8 mouse cellular contexts compared by ENCODE assay signal in the genomic region with DNA sequence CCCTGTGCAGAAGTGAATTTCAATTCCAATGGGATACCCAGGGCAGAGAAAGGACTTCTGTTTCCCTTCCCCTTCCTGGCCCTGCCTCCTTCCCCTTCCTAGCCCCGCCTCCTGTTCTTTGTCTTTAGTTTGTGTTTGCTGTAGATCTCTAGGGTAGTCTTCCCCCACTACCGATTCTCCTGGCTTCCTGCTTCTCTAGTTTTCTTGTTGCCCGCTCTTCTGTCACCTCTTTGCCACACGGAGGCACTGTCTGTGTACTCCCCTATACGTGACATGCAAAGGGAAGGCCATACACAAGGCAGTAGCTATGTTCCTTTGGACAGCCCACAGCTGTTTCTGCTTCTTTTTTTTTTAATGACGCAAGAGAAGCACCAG.
A peak's percentile ranks its signal among the peaks of the same experiment; 100 is the strongest.
DNase-seq lines count a peak whose midpoint lies in the region; ATAC-seq and TF ChIP-seq lines count a peak whose summit lies in the region.

No protein-coding gene starts in this region.

- H3K9me3 ChIP-seq in heart, embryonic 10.5 days = no peaks in the 10 kb centered on the region
- no peaks in the 10 kb centered on the region for H3K9me3 ChIP-seq in kidney, postnatal 0 days (replicated peaks; ENCODE audit: low read length)

- H3K4me1 ChIP-seq in kidney, adult 2 months (ENCODE audit: control insufficient read depth, insufficient read depth, low read length) = peaks cover 9% of the 10 kb centered on the region
- H3K4me1 ChIP-seq in heart, embryonic 10.5 days = peaks cover 44% of the 10 kb centered on the region
- peaks cover 22% of the 10 kb centered on the region; the same call in 1 of the 2 replicates for H3K4me1 ChIP-seq in kidney, postnatal 0 days (replicated peaks; ENCODE audit: insufficient read depth, low read length)

- H3K27ac ChIP-seq in kidney, adult 2 months (ENCODE audit: insufficient read depth, low read depth, low read length) = 0 out of 2 replicates have a peak overlapping the region, but pooled peaks have one; percentile 22
- H3K27ac ChIP-seq in heart, embryonic 10.5 days = peak overlapping the region; percentile 75
- peak overlapping the region; percentile 70 for H3K27ac ChIP-seq in kidney, postnatal 0 days

- no peak for TF ChIP-seq POLR2A in kidney, adult 2 months (IDR thresholded peaks at IDR 0.05; ENCODE audit: low read depth, low read length)

- no peak for TF ChIP-seq CTCF in kidney, adult 2 months (conservative IDR thresholded peaks at IDR 0.05; ENCODE audit: insufficient read depth, insufficient read length, low read depth, low read length)
- peak; percentile 59 for TF ChIP-seq CTCF in kidney, postnatal 0 days (IDR thresholded peaks at IDR 0.05; ENCODE audit: low read depth)

- H3K27me3 ChIP-seq in kidney, adult 2 months (replicated peaks; ENCODE audit: control insufficient read depth, insufficient read depth, low read length) = no peaks in the 10 kb centered on the region
- H3K27me3 ChIP-seq in heart, embryonic 10.5 days (ENCODE audit: insufficient read depth, poor library complexity, severe bottlenecking) = no peaks in the 10 kb centered on the region
- H3K27me3 ChIP-seq in kidney, postnatal 0 days (ENCODE audit: insufficient read depth, low read length) = no peaks in the 10 kb centered on the region

- WGBS in kidney, adult 2 months = 54% methylated on average over 6 of the region's 6 CpGs
- 46% methylated on average over 6 of the region's 6 CpGs for WGBS in heart, embryonic 10.5 days
- 37% methylated on average over 6 of the region's 6 CpGs for WGBS in kidney, postnatal 0 days

- DNase-seq in kidney, adult 2 months = peak; percentile 37
- DNase-seq in kidney, adult 11 months = no peak
- DNase-seq in heart, embryonic 10.5 days (ENCODE audit: low spot score) = peak; percentile 74
- peak; percentile 85 for DNase-seq in kidney, postnatal 0 days (ENCODE audit: low spot score)
- peak; percentile 24 for DNase-seq in mesoderm, embryonic 11.5 days (ENCODE audit: low read depth, low spot score)
- no peak for DNase-seq in retina, embryonic 14.5 days (ENCODE audit: low spot score)

- H3K9ac ChIP-seq in kidney, postnatal 0 days (ENCODE audit: low read depth, low read length) = no peak overlapping the region

- peak; percentile 55; the same call in 1 of the 2 replicates for ATAC-seq in kidney, postnatal 0 days (replicated peaks; ENCODE audit: low FRiP score, low read depth)
- ATAC-seq in erythroblast, adult 5-6 weeks (replicated peaks; ENCODE audit: low FRiP score, poor library complexity, severe bottlenecking) = no peak
- no peak for ATAC-seq in activated CD4-positive, CD25-positive, alpha-beta regulatory T cell, adult 4 months

- peaks cover 2% of the 10 kb centered on the region; the same call in 1 of the 2 replicates for H3K36me3 ChIP-seq in kidney, adult 2 months (ENCODE audit: control insufficient read depth, insufficient read depth, low read length)
- H3K36me3 ChIP-seq in heart, embryonic 10.5 days = peaks cover 11% of the 10 kb centered on the region
- H3K36me3 ChIP-seq in kidney, postnatal 0 days (ENCODE audit: insufficient read depth, low read length) = peaks cover 5% of the 10 kb centered on the region; the same call in 1 of the 2 replicates

- H3K4me2 ChIP-seq in kidney, postnatal 0 days (ENCODE audit: low read length) = no peak overlapping the region

- H3K4me3 ChIP-seq in kidney, adult 2 months (ENCODE audit: insufficient read depth, low read depth, low read length) = no peak overlapping the region
- no peak overlapping the region for H3K4me3 ChIP-seq in heart, embryonic 10.5 days
- H3K4me3 ChIP-seq in kidney, postnatal 0 days (replicated peaks; ENCODE audit: low read depth, low read length) = no peak overlapping the region

Comparison
In these comparisons a context has a peak if more than half of its experiments do, and no peak if none do; other contexts are left out.
1. DNase-seq: peak in kidney, adult 2 months (single experiment), heart, embryonic 10.5 days (single experiment), kidney, postnatal 0 days (single experiment) and mesoderm, embryonic 11.5 days (single experiment); none in kidney, adult 11 months (single experiment) and retina, embryonic 14.5 days (single experiment).
2. H3K27ac ChIP-seq: peak in every context shown above with its lines; median percentile 75 in heart, embryonic 10.5 days; 70 in kidney, postnatal 0 days; 22 in kidney, adult 2 months.